22 mouse cellular contexts compared by ENCODE assay signal in the genomic region with DNA sequence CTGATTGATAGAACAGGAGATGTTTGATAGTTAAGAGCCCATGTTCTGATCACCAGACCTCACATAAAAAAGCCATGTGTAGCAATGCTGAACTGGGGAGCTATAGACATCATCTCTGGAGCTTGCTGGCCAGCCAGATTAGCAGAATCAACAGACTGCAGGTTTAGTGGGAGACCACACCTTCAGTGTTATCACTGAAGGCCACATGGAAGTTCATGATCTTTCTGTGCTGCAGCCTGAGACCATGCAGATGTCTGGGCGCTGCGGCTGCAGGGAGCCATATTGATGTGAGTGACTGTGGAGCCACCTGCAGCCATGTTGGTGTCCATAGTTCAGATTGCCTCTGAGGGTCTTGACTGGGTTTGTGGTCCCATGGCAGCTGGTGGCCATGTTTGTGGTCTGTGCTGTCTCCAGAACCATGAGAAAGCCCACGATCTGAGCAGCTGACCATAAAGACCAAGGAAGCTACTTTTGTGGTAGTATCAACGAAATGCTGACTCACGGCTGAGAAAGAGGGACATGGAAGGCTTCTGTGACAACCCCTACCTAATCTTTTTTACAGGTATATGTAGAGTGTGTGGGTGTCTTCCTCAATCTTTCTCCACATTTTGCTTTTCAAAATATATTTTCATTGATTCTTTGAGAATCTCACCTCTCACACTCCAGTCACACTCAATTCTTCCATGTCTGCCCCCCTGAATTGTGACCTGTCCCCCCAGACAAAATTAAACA. TPM values are rescaled to one million over a fixed set of nuclear protein-coding genes. Genes with fewer than 3 reads are reported as not detected.
DNase-seq lines count a peak whose midpoint lies in the region; ATAC-seq and TF ChIP-seq lines count a peak whose summit lies in the region.
"Had no signal": no experiment of that assay in that cellular context is flagged by ENCODE, and none has a peak within 500 bp of the region (broad histone marks: within the 10 kb centered on the region; RNA-seq: fewer than 3 reads in every experiment).

No protein-coding gene starts in this region.

- H3K9me3 ChIP-seq in intestine, embryonic 15.5 days, result no peaks in the 10 kb centered on the region
- H3K9me3 ChIP-seq in intestine, postnatal 0 days (ENCODE audit: control insufficient read depth), result no peaks in the 10 kb centered on the region
- H3K9me3 ChIP-seq in liver, embryonic 11.5 days (ENCODE audit: control insufficient read depth, low read length), result no peaks in the 10 kb centered on the region
- no peaks in the 10 kb centered on the region for H3K9me3 ChIP-seq in midbrain, embryonic 14.5 days (ENCODE audit: control insufficient read depth, low read length)
- H3K9me3 ChIP-seq: embryonic facial prominence, embryonic 15.5 days; limb, embryonic 10.5 days had no signal

- no peaks in the 10 kb centered on the region for H3K27me3 ChIP-seq in intestine, embryonic 15.5 days (replicated peaks)
- H3K27me3 ChIP-seq in intestine, postnatal 0 days (replicated peaks; ENCODE audit: control insufficient read depth, insufficient read depth, low read length), result no peaks in the 10 kb centered on the region
- no peaks in the 10 kb centered on the region for H3K27me3 ChIP-seq in liver, embryonic 11.5 days (replicated peaks; ENCODE audit: control insufficient read depth, insufficient read depth, low read length)
- no peaks in the 10 kb centered on the region for H3K27me3 ChIP-seq in midbrain, embryonic 14.5 days (ENCODE audit: control insufficient read depth, insufficient read depth, low read length)
- H3K27me3 ChIP-seq: embryonic facial prominence, embryonic 15.5 days had no signal

- no peak overlapping the region for H3K4me2 ChIP-seq in intestine, embryonic 15.5 days (replicated peaks)
- H3K4me2 ChIP-seq in intestine, postnatal 0 days (replicated peaks; ENCODE audit: low read depth), result no peak overlapping the region
- H3K4me2 ChIP-seq in liver, embryonic 11.5 days, result no peak overlapping the region
- no peak overlapping the region for H3K4me2 ChIP-seq in midbrain, embryonic 14.5 days (ENCODE audit: low read length)
- H3K4me2 ChIP-seq: embryonic facial prominence, embryonic 15.5 days had no signal

- ATAC-seq in intestine, embryonic 15.5 days, result peak; percentile 28; the same call in 1 of the 2 replicates
- no peak for ATAC-seq in intestine, postnatal 0 days
- ATAC-seq in liver, embryonic 11.5 days (replicated peaks; ENCODE audit: low FRiP score), result peak; percentile 94
- ATAC-seq in megakaryocyte progenitor cell, adult 5-6 weeks (replicated peaks; ENCODE audit: poor library complexity), result peak; percentile 64
- no peak for ATAC-seq in midbrain, embryonic 14.5 days (ENCODE audit: low FRiP score, low TSS enrichment)

- no peaks in the 10 kb centered on the region for H3K4me1 ChIP-seq in intestine, embryonic 15.5 days (replicated peaks)
- H3K4me1 ChIP-seq in intestine, postnatal 0 days (replicated peaks; ENCODE audit: control insufficient read depth, insufficient read depth, low read length), result no peaks in the 10 kb centered on the region
- no peaks in the 10 kb centered on the region for H3K4me1 ChIP-seq in liver, embryonic 11.5 days (replicated peaks; ENCODE audit: control insufficient read depth, insufficient read depth, low read length)
- no peaks in the 10 kb centered on the region for H3K4me1 ChIP-seq in midbrain, embryonic 14.5 days (ENCODE audit: control insufficient read depth, insufficient read depth, low read length)
- H3K4me1 ChIP-seq: embryonic facial prominence, embryonic 15.5 days had no signal

- no peak overlapping the region for H3K9ac ChIP-seq in intestine, embryonic 15.5 days
- H3K9ac ChIP-seq in intestine, postnatal 0 days (ENCODE audit: low read depth, low read length), result no peak overlapping the region
- no peak overlapping the region for H3K9ac ChIP-seq in liver, embryonic 11.5 days (ENCODE audit: low read depth, low read length)
- H3K9ac ChIP-seq in midbrain, embryonic 14.5 days (replicated peaks; ENCODE audit: low read length), result no peak overlapping the region
- H3K9ac ChIP-seq: embryonic facial prominence, embryonic 15.5 days had no signal

- no peak overlapping the region for H3K4me3 ChIP-seq in intestine, embryonic 15.5 days (replicated peaks)
- no peak overlapping the region for H3K4me3 ChIP-seq in intestine, postnatal 0 days (ENCODE audit: low read depth, low read length)
- no peak overlapping the region for H3K4me3 ChIP-seq in liver, embryonic 11.5 days (ENCODE audit: low read depth, low read length)
- H3K4me3 ChIP-seq in midbrain, embryonic 14.5 days (replicated peaks; ENCODE audit: low read depth, low read length), result no peak overlapping the region
- H3K4me3 ChIP-seq: embryonic facial prominence, embryonic 15.5 days; left cerebral cortex, adult 2 months; limb, embryonic 10.5 days had no signal

- no peaks in the 10 kb centered on the region for H3K36me3 ChIP-seq in intestine, embryonic 15.5 days
- no peaks in the 10 kb centered on the region for H3K36me3 ChIP-seq in intestine, postnatal 0 days (ENCODE audit: control insufficient read depth, insufficient read depth)
- H3K36me3 ChIP-seq in liver, embryonic 11.5 days (ENCODE audit: control insufficient read depth, insufficient read depth, low read length), result no peaks in the 10 kb centered on the region
- no peaks in the 10 kb centered on the region for H3K36me3 ChIP-seq in midbrain, embryonic 14.5 days (ENCODE audit: control insufficient read depth, insufficient read depth, low read length)
- H3K36me3 ChIP-seq: embryonic facial prominence, embryonic 15.5 days; limb, embryonic 10.5 days had no signal

- DNase-seq in c-Kit-positive CD71-positive TER-119-negative erythroid progenitor cells, embryonic 14.5 days (ENCODE audit: low read depth), result peak; percentile 41
- DNase-seq in liver, embryonic 11.5 days (ENCODE audit: low spot score), result no peak
- no peak for DNase-seq in midbrain, embryonic 14.5 days
- DNase-seq in layer of hippocampus, adult 9-10 months (ENCODE audit: low spot score), result no peak
- DNase-seq in frontal cortex, postnatal 25 days (ENCODE audit: low spot score in 2 of 2), result no peak
- DNase-seq: adrenal gland, postnatal 14 days; cerebellum, adult 2 months; cerebellum, postnatal 36 days; gastrocnemius, postnatal 10 days; kidney, adult 2 months; kidney, postnatal 10 days; lung, adult 2 months; thymus, adult 18-20 months; thymus, postnatal 4 days had no signal

- 90% methylated on average over 5 of the region's 5 CpGs for WGBS in intestine, embryonic 15.5 days
- 92% methylated on average over 5 of the region's 5 CpGs for WGBS in intestine, postnatal 0 days
- 79% methylated on average over 5 of the region's 5 CpGs for WGBS in liver, embryonic 11.5 days
- 97% methylated on average over 5 of the region's 5 CpGs for WGBS in midbrain, embryonic 14.5 days

- no peak overlapping the region for H3K27ac ChIP-seq in intestine, embryonic 15.5 days
- H3K27ac ChIP-seq in intestine, postnatal 0 days (ENCODE audit: low read depth, low read length), result no peak overlapping the region
- no peak overlapping the region for H3K27ac ChIP-seq in liver, embryonic 11.5 days (ENCODE audit: low read depth, low read length)
- no peak overlapping the region for H3K27ac ChIP-seq in midbrain, embryonic 14.5 days (replicated peaks; ENCODE audit: low read depth, low read length)
- H3K27ac ChIP-seq: embryonic facial prominence, embryonic 15.5 days; left cerebral cortex, adult 2 months; limb, embryonic 10.5 days had no signal

- TF ChIP-seq CTCF in intestine, postnatal 0 days (IDR thresholded peaks at IDR 0.05; ENCODE audit: low read depth), result no peak

RNA-seq across cellular contexts. Expression of gene Slc44a5, which starts 26.7 kb away (rescaled TPM):
- polyA plus RNA-seq in intestine, embryonic 15.5 days (2015; fragmentation: Nextera tagmentation; extraction: Ambion mirVana), result 0.68 and 0.97 TPM in 2 replicates
- 0.43 and 0.51 TPM in 2 replicates for polyA plus RNA-seq in intestine, postnatal 0 days (2015; fragmentation: Nextera tagmentation; extraction: Ambion mirVana)
- 0.93 and 1.1 TPM in 2 replicates for polyA plus RNA-seq in liver, embryonic 11.5 days (2014; fragmentation: Nextera tagmentation; extraction: Ambion mirVana)
- total RNA-seq in megakaryocyte progenitor cell, adult 5-6 weeks (2015), result not detected in 2 replicates
- total RNA-seq in megakaryocyte progenitor cell, adult 5-6 weeks (2017), result not detected in 2 replicates
- 14.3 and 15.5 TPM in 2 replicates for polyA plus RNA-seq in midbrain, embryonic 14.5 days (2014; fragmentation: Nextera tagmentation; extraction: Ambion mirVana)
- total RNA-seq: hematopoietic stem cell, adult 5-6 weeks; monocyte, adult 5-6 weeks had no signal
- polyA plus RNA-seq: lung, adult 2 months had no signal

RNA-seq across cellular contexts. Expression of gene Acadm, which starts 55.5 kb away (rescaled TPM):
- 112 and 118 TPM in 2 replicates for polyA plus RNA-seq in intestine, embryonic 15.5 days (2015; fragmentation: Nextera tagmentation; extraction: Ambion mirVana)
- polyA plus RNA-seq in intestine, postnatal 0 days (2015; fragmentation: Nextera tagmentation; extraction: Ambion mirVana), result 148 and 153 TPM in 2 replicates
- 68.9 and 75.3 TPM in 2 replicates for polyA plus RNA-seq in liver, embryonic 11.5 days (2014; fragmentation: Nextera tagmentation; extraction: Ambion mirVana)
- 65.5 and 70.0 TPM in 2 replicates for total RNA-seq in megakaryocyte progenitor cell, adult 5-6 weeks (2015)
- total RNA-seq in megakaryocyte progenitor cell, adult 5-6 weeks (2017), result 216 TPM in 2 replicates
- 46.8 and 52.7 TPM in 2 replicates for polyA plus RNA-seq in midbrain, embryonic 14.5 days (2014; fragmentation: Nextera tagmentation; extraction: Ambion mirVana)

Comparison
In these comparisons a context has a peak if more than half of its experiments do, and no peak if none do; other contexts are left out.
1. ATAC-seq: peak in intestine, embryonic 15.5 days (single experiment), liver, embryonic 11.5 days (single experiment) and megakaryocyte progenitor cell, adult 5-6 weeks (single experiment); none in intestine, postnatal 0 days (single experiment) and midbrain, embryonic 14.5 days (single experiment).